Mouse (Mus musculus): ENCODE measurements at regions not wholly inside any gene's neighbourhood (a gene's known extent, or its start where the extent isn't known, plus 50 kb on each side); places are given as distances from the start of the nearest gene placed in this dataset.

DNA sequence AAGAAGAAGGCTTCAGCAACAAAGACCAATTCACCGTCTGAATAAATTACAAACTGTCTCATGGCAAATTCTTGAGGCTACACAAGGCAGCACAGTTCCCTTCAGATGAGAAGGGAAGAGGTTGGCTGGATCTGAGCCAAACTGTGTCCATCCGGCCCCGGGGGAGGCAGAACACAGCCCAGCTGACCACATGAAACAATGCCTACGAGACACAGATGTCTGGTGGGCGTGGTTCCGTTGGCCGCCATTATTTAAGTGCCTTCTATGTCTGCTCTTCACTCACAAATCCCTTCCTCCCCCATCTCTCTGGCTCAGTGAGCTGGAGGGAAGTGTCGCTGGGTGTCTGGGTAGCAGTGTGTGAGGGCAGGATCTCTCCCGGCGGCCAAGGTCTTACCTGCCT is 127.8 kb upstream of the Irf2bp2 start:
- TF ChIP-seq CTCF (IDR thresholded peaks at IDR 0.05; ENCODE audit: extremely low read depth, insufficient read length, insufficient replicate concordance, low read depth, low read length) (no peak), POLR2A (IDR thresholded peaks at IDR 0.05; ENCODE audit: low read depth, low read length) (no peak)

GRCm38 (mm10) chr8:126720473-126721145 is 126.8 kb upstream of the Irf2bp2 start:
- Histone ChIP-seq H3K4me3 (ENCODE audit: low read depth, low read length) (no peak overlapping the region), H3K36me3 (ENCODE audit: control insufficient read depth, insufficient read depth, low read length) (no peaks in the 10 kb centered on the region), H3K4me1 (ENCODE audit: control insufficient read depth, insufficient read depth, insufficient read length, low read length) (peaks cover 28% of the 10 kb centered on the region; the same call in 1 of the 2 replicates), H3K27ac (ENCODE audit: insufficient read depth, low read depth, low read length) (no peak overlapping the region), H3K27me3 (ENCODE audit: control insufficient read depth, insufficient read depth, low read length) (no peaks in the 10 kb centered on the region)
- TF ChIP-seq CTCF (IDR thresholded peaks at IDR 0.05; ENCODE audit: extremely low read depth, insufficient read length, insufficient replicate concordance, low read depth, low read length) (no peak), POLR2A (IDR thresholded peaks at IDR 0.05; ENCODE audit: low read depth, low read length) (no peak)
- WGBS: 88% methylated on average over 4 of the region's 4 CpGs

More for the DNA sequence above, 127.8 kb upstream of the Irf2bp2 start:
- WGBS: 65% methylated on average over 10 of the region's 10 CpGs
- H3K27ac ChIP-seq (ENCODE audit: insufficient read depth, low read depth, low read length): no peak overlapping the region
- no peaks in the 10 kb centered on the region for H3K27me3 ChIP-seq (ENCODE audit: control insufficient read depth, insufficient read depth, low read length)
- no peaks in the 10 kb centered on the region for H3K36me3 ChIP-seq (ENCODE audit: control insufficient read depth, insufficient read depth, low read length)
- H3K4me1 ChIP-seq (ENCODE audit: control insufficient read depth, insufficient read depth, insufficient read length, low read length): peaks cover 28% of the 10 kb centered on the region; the same call in 1 of the 2 replicates
- H3K4me3 ChIP-seq (ENCODE audit: low read depth, low read length): no peak overlapping the region

DNA sequence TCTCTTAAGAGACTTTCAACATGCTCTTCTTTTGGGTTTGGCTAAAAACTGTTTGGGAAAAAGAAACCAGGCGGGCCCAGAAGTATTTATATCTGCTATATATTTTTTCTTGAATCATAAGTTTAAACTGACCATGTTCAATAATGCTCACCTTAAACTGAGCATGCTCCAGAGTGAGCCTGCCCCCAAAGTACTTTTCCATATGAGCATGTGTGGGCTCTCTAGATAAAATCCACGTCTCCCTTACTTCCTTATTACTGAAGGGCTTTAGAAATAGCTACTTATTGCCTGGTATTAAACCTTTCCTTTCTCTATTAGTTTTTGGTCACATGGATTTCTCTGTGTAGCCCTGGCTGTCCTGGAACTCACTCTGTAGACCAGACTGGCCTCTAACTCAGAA is 126.0 kb upstream of the Irf2bp2 start:
- TF ChIP-seq POLR2A (IDR thresholded peaks at IDR 0.05; ENCODE audit: low read depth, low read length): no peak
- no peak for TF ChIP-seq CTCF (IDR thresholded peaks at IDR 0.05; ENCODE audit: extremely low read depth, insufficient read length, insufficient replicate concordance, low read depth, low read length)

GRCm38 (mm10) chr8:126717652-126718155 is 123.9 kb upstream of the Irf2bp2 start:
- Histone ChIP-seq H3K4me3 (ENCODE audit: low read depth, low read length) (no peak overlapping the region), H3K36me3 (ENCODE audit: control insufficient read depth, insufficient read depth, low read length) (no peaks in the 10 kb centered on the region), H3K27ac (ENCODE audit: insufficient read depth, low read depth, low read length) (no peak overlapping the region), H3K4me1 (ENCODE audit: control insufficient read depth, insufficient read depth, insufficient read length, low read length) (peaks cover 7% of the 10 kb centered on the region; the same call in 1 of the 2 replicates), H3K27me3 (ENCODE audit: control insufficient read depth, insufficient read depth, low read length) (no peaks in the 10 kb centered on the region)
- no peak for TF ChIP-seq CTCF (IDR thresholded peaks at IDR 0.05; ENCODE audit: extremely low read depth, insufficient read length, insufficient replicate concordance, low read depth, low read length)
- TF ChIP-seq POLR2A (IDR thresholded peaks at IDR 0.05; ENCODE audit: low read depth, low read length): no peak
- 89% methylated on average over 2 of the region's 2 CpGs for WGBS

More for the DNA sequence above, 126.0 kb upstream of the Irf2bp2 start:
- no peak overlapping the region for H3K27ac ChIP-seq (ENCODE audit: insufficient read depth, low read depth, low read length)
- H3K36me3 ChIP-seq (ENCODE audit: control insufficient read depth, insufficient read depth, low read length): no peaks in the 10 kb centered on the region
- H3K4me1 ChIP-seq (ENCODE audit: control insufficient read depth, insufficient read depth, insufficient read length, low read length): peaks cover 24% of the 10 kb centered on the region; the same call in 1 of the 2 replicates
- WGBS: 56% methylated on average over 2 of the region's 2 CpGs
- H3K4me3 ChIP-seq (ENCODE audit: low read depth, low read length): no peak overlapping the region
- H3K27me3 ChIP-seq (ENCODE audit: control insufficient read depth, insufficient read depth, low read length): no peaks in the 10 kb centered on the region

DNA sequence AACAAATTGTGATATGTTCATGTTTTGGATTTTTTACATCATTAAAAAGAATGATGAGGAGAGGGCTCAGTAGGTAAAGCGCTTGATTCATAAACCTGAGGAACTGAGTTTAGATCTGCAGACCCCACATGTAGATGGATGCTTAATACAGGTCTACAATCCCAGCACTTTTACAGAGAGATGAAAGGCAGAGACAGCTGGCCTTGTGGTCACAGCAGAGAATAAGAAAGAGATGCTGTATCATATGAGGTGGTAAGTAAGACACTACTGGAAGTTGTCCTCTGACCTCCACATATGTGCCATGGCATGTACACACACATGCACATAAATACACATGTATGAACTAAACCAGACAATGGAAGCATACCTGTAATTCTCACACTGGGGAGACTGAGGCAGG is 121.9 kb upstream of the Irf2bp2 start:
- H3K27ac ChIP-seq (ENCODE audit: insufficient read depth, low read depth, low read length): no peak overlapping the region
- no peaks in the 10 kb centered on the region for H3K27me3 ChIP-seq (ENCODE audit: control insufficient read depth, insufficient read depth, low read length)
- WGBS: 100% methylated on average over 1 of the region's 1 CpGs
- no peak overlapping the region for H3K4me3 ChIP-seq (ENCODE audit: low read depth, low read length)
- TF ChIP-seq POLR2A (IDR thresholded peaks at IDR 0.05; ENCODE audit: low read depth, low read length) (no peak), CTCF (IDR thresholded peaks at IDR 0.05; ENCODE audit: extremely low read depth, insufficient read length, insufficient replicate concordance, low read depth, low read length) (no peak)
- no peaks in the 10 kb centered on the region for H3K36me3 ChIP-seq (ENCODE audit: control insufficient read depth, insufficient read depth, low read length)
- 0 out of 2 replicates have a peak, but pooled peaks cover 3% of the 10 kb centered on the region for H3K4me1 ChIP-seq (ENCODE audit: control insufficient read depth, insufficient read depth, insufficient read length, low read length)

DNA sequence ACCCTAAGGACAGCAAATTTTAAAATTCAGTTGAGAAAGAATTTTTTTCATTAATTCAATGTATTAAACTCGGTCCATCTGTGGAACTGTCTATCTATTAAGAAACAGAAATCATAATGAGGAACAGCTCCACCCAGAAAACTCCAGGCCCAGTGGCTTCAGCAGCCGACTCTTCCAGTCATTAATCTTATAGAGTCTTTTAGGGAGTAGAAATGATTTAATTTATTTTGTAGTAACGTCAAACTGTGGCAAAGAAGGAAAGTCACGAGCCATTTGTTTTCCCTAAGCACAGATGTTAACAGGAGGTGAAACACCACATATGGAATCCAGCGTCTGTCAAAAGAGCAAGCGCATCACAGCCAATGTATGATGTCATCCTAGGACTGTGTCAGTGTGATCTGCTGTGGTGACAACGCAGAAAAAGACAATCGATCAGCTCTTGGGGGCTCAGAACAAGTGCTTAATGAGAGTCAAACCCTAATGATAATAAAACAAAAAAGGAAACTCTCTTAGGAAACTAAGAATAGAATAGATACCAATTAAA is 119.9 kb upstream of the Irf2bp2 start:
- TF ChIP-seq POLR2A (IDR thresholded peaks at IDR 0.05; ENCODE audit: low read depth, low read length) (no peak), CTCF (IDR thresholded peaks at IDR 0.05; ENCODE audit: extremely low read depth, insufficient read length, insufficient replicate concordance, low read depth, low read length) (no peak)
- no peaks in the 10 kb centered on the region for H3K36me3 ChIP-seq (ENCODE audit: control insufficient read depth, insufficient read depth, low read length)
- no peak overlapping the region for H3K27ac ChIP-seq (ENCODE audit: insufficient read depth, low read depth, low read length)
- 70% methylated on average over 8 of the region's 8 CpGs for WGBS
- H3K27me3 ChIP-seq (ENCODE audit: control insufficient read depth, insufficient read depth, low read length): no peaks in the 10 kb centered on the region
- no peaks in the 10 kb centered on the region for H3K4me1 ChIP-seq (ENCODE audit: control insufficient read depth, insufficient read depth, insufficient read length, low read length)
- no peak overlapping the region for H3K4me3 ChIP-seq (ENCODE audit: low read depth, low read length)

- Histone ChIP-seq H3K27ac (ENCODE audit: insufficient read depth, low read depth, low read length) (no peak overlapping the region), H3K27me3 (ENCODE audit: control insufficient read depth, insufficient read depth, low read length) (no peaks in the 10 kb centered on the region), H3K4me1 (ENCODE audit: control insufficient read depth, insufficient read depth, insufficient read length, low read length) (no peaks in the 10 kb centered on the region; the same call in 1 of the 2 replicates), H3K36me3 (ENCODE audit: control insufficient read depth, insufficient read depth, low read length) (no peaks in the 10 kb centered on the region), H3K4me3 (ENCODE audit: low read depth, low read length) (no peak overlapping the region)
- 57% methylated on average over 4 of the region's 4 CpGs for WGBS
- TF ChIP-seq CTCF (IDR thresholded peaks at IDR 0.05; ENCODE audit: extremely low read depth, insufficient read length, insufficient replicate concordance, low read depth, low read length): no peak
- TF ChIP-seq POLR2A (IDR thresholded peaks at IDR 0.05; ENCODE audit: low read depth, low read length): no peak
Measured at GRCm38 (mm10) chr8:126713181-126713580, 119.4 kb upstream of the Irf2bp2 start.

All from small intestine, adult 2 months (tissue).